Mouse (Mus musculus) hindbrain, postnatal 0 days (tissue): ENCODE measurements around the gene Gabarapl2. TPM values are rescaled to one million over a fixed set of nuclear protein-coding genes. Genes with fewer than 3 reads are reported as not detected.
"Not testable (repeated sequence)": the region's sequence is repeated elsewhere in the genome, so short reads cannot be mapped to it uniquely, and the experiment has no call there.

Experiments
- ATAC-seq: fragments of 200-750 bp; cut with Nextera tagmentation; 2 replicates; pipeline ENCODE4 v1.8.0; 2017; ENCODE audit warnings: mild to moderate bottlenecking, moderate TSS enrichment, moderate library complexity
- DNase-seq: peaks from one replicate; pipeline ENCODE4 v3.0.0-alpha.2; 2015; ENCODE audit warnings: low spot score
- H3K27ac ChIP-seq: fragments of 300-500 bp; sonication (generic); 2 replicates; pipeline ENCODE4 v1.5.1; 2014; ENCODE audit warnings: mild to moderate bottlenecking
- H3K27me3 ChIP-seq: fragments of 300-500 bp; sonication (generic); 2 replicates; pipeline ENCODE4 v1.6.1; 2014; ENCODE audit warnings: low read length, mixed read lengths; ENCODE audit not compliant: insufficient read depth
- H3K36me3 ChIP-seq: fragments of 300-500 bp; sonication (generic); 2 replicates; pipeline ENCODE4 v1.6.1; 2014; ENCODE audit warnings: low read length, mixed read lengths; ENCODE audit not compliant: insufficient read depth
- H3K4me1 ChIP-seq: fragments of 300-500 bp; sonication (generic); 2 replicates; pipeline ENCODE4 v1.6.1; 2014; ENCODE audit warnings: antibody characterized with exemption, low read length, mixed read lengths; ENCODE audit not compliant: insufficient read depth
- H3K4me2 ChIP-seq: fragments of 300-500 bp; sonication (generic); 2 replicates; pipeline ENCODE4 v1.6.1; 2014; ENCODE audit warnings: low read depth, mild to moderate bottlenecking, low read length, moderate library complexity, mixed read lengths
- H3K4me3 ChIP-seq: fragments of 300-500 bp; sonication (generic); 2 replicates; pipeline ENCODE4 v1.5.1; 2014; ENCODE audit warnings: low read length
- H3K9ac ChIP-seq: fragments of 300-500 bp; sonication (generic); replicated peaks from 2 replicates; pipeline ENCODE4 v1.6.1; 2014; ENCODE audit warnings: mild to moderate bottlenecking, low read length, moderate library complexity, mixed read lengths
- H3K9me3 ChIP-seq: fragments of 300-500 bp; sonication (generic); 2 replicates; pipeline ENCODE4 v1.6.1; 2016; ENCODE audit warnings: low read length, mixed read lengths
- CTCF ChIP-seq: IDR thresholded peaks from 2 replicates; pipeline ENCODE4 v1.5.1; 2016; ENCODE audit warnings: antibody characterized with exemption, control low read depth, low read depth
- WGBS: fragments of 180-500 bp; shearing (Covaris S2); extraction: QIAGEN DNeasy Blood & Tissue Kit; methylation state at CpG from one replicate; pipeline ENCODE4 v1.1.7; 2014; 5-methylcytosine and 5-hydroxymethylcytosine counted together
- polyA plus RNA-seq: library from polyadenylated mRNA; unstranded; fragments of >200 nt; fragmentation: Nextera tagmentation; extraction: Ambion mirVana; gene quantifications from 2 replicates; pipeline ENCODE4 v1.2.1, GENCODE M21; 2015
- total RNA-seq: library from RNA; depleted of rRNA; stranded (reverse); fragments of >200 nt; gene quantifications from 2 replicates; pipeline ENCODE4 v1.2.3, GENCODE M21; 2014

The Gabarapl2 gene
- total and polyA plus RNA-seq, 2 experiments from 2014 or later: 99.4 to 461 TPM

DNA sequence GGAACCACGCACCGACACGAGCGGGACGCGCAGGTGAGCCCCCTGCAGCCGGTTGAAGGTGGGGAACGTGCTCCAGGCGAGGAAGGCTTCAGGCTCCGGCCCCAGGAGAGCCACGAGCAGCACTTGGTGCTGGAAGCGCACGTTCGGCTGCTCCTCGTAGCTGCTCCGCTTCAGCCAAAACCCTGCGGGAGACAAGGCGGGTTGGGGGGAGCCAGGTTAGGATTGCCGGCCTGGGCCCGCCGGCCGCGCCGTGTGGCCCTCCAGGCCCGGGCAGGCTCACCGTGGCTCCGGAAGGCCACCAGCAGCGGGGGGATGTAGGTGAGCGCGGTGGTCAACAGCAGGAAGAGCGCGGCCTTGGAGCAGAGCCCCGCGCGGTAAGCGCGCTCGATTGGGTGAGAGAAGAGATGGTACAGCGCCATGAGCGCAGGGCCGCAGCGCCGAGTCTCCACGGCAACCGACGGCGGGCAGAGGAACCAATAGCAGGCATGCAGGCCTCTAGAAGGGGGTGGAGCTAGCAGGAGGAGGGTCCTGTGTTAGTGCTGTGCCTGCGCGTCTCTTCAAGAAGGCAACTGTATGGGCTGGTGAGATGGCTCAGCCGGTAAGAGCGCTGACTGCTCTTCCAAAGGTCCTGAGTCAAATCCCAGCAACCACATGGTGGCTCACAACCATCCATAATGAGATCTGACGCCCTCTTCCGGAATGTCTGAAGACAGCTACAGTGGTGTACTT lies 7.0 kb upstream of the Gabarapl2 start, which contains the start of gene Tmem231:
Gene Tmem231 (minus strand): TSS at position 534 of the 729 bp plus-strand sequence.
- TF ChIP-seq CTCF: peak; percentile 52
- peak within 1 kb of the TSS; percentile 95 for H3K4me2 ChIP-seq
- peaks cover 12% of the 10 kb centered on the region for H3K4me1 ChIP-seq
- H3K27ac ChIP-seq: peak within 1 kb of the TSS; percentile 82
- H3K36me3 ChIP-seq: 0 out of 2 replicates have a peak, but pooled peaks cover 5% of the 10 kb centered on the region
- peak; percentile 99 for ATAC-seq
- under 1% methylated on average over 52 of the region's 53 CpGs for WGBS
- H3K27me3 ChIP-seq: no peaks in the 10 kb centered on the region
- peak within 1 kb of the TSS; percentile 83 for H3K4me3 ChIP-seq
- H3K9ac ChIP-seq: peak within 1 kb of the TSS; percentile 78
- peak; percentile 95 for DNase-seq
- H3K9me3 ChIP-seq: no peaks in the 10 kb centered on the region

- 93% methylated on average over 2 of the region's 2 CpGs for WGBS
- Histone ChIP-seq H3K4me3 (no peak overlapping the region), H3K27ac (no peak overlapping the region), H3K36me3 (0 out of 2 replicates have a peak, but pooled peaks cover 5% of the 10 kb centered on the region), H3K4me2 (peak overlapping the region; percentile 95), H3K27me3 (no peaks in the 10 kb centered on the region), H3K9ac (no peak overlapping the region), H3K4me1 (peaks cover 12% of the 10 kb centered on the region), H3K9me3 (no peaks in the 10 kb centered on the region)
- DNase-seq (no peak), ATAC-seq (no peak)
- TF ChIP-seq CTCF: no peak
Observed at GRCm38 (mm10) chr8:111934201-111934600, 6.3 kb upstream of the Gabarapl2 start.

- DNase-seq (no peak), ATAC-seq (no peak)
- TF ChIP-seq CTCF: no peak
- WGBS: 75% methylated on average over 3 of the region's 3 CpGs
- Histone ChIP-seq H3K4me3 (no peak overlapping the region), H3K27ac (no peak overlapping the region), H3K27me3 (no peaks in the 10 kb centered on the region), H3K9ac (no peak overlapping the region), H3K9me3 (no peaks in the 10 kb centered on the region), H3K4me1 (peaks cover 27% of the 10 kb centered on the region), H3K36me3 (no peaks in the 10 kb centered on the region), H3K4me2 (no peak overlapping the region)
Observed at GRCm38 (mm10) chr8:111937184-111937583, 3.3 kb upstream of the Gabarapl2 start.

DNA sequence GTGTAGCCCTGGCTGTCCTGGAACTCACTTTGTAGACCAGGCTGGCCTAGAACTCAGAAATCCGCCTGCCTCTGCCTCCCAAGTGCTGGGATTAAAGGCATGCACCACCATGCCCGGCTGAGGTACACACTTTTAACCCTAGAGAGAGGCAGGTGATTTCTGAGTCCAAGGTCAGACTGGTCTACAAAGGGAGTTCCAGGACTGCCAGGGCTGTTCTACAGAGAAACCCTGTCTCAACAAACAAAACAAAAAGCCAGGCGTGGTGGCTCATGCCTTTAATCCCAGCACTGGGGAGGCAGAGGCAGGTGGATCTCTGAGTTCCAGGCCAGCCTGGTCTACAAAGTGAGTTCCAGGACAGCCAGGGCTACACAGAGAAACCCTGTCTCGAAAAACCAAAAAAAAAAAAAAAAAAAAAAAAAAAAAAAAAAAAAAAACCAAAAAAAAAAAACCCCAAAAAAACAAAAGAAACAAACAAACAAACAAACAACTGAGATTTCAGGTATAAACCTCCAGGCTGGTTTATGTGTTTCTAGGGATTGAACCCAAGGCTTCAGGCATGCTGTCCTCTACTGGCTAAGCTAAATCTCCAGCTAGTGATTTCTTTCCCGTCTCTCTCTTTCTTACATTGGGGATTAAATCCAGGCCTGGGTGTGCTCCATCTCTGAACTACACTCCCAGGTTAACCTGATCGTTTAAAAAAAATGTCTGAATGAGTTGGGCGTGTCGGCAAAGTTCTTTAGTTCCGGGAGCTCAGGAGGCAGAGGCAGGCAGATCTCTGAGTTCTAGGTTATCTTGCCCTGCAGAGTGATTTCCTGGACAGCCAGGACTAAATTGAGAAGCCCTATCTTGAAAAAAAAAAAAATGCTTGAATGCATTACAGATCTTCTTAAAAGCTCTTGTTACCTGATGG lies 2.2 kb upstream of the Gabarapl2 start:
- not testable (repeated sequence) for ATAC-seq, H3K9me3 ChIP-seq, H3K27ac ChIP-seq, H3K27me3 ChIP-seq, H3K4me3 ChIP-seq, H3K36me3 ChIP-seq, H3K4me2 ChIP-seq, DNase-seq, H3K9ac ChIP-seq
- WGBS: 92% methylated on average over 8 of the region's 9 CpGs
- peaks cover 16% of the 10 kb centered on the region; the same call in 1 of the 2 replicates for H3K4me1 ChIP-seq

GRCm38 (mm10) chr8:111939516-111940142 lies 874 bp upstream of the Gabarapl2 start:
- H3K9me3 ChIP-seq: no peaks in the 10 kb centered on the region
- no peaks in the 10 kb centered on the region for H3K27me3 ChIP-seq
- peak overlapping the region; percentile 81; the same call in 1 of the 2 replicates for H3K9ac ChIP-seq
- 8% methylated on average over 10 of the region's 10 CpGs for WGBS
- peak overlapping the region; percentile 70 for H3K4me3 ChIP-seq
- peak overlapping the region; percentile 81; the same call in 1 of the 2 replicates for H3K27ac ChIP-seq
- H3K4me2 ChIP-seq: peak overlapping the region; percentile 96
- H3K36me3 ChIP-seq: peaks cover 14% of the 10 kb centered on the region; the same call in 1 of the 2 replicates
- H3K4me1 ChIP-seq: peaks cover 16% of the 10 kb centered on the region; the same call in 1 of the 2 replicates
- ATAC-seq (peak; percentile 54; the same call in 1 of the 2 replicates), DNase-seq (peak; percentile 11)
- TF ChIP-seq CTCF: no peak

DNA sequence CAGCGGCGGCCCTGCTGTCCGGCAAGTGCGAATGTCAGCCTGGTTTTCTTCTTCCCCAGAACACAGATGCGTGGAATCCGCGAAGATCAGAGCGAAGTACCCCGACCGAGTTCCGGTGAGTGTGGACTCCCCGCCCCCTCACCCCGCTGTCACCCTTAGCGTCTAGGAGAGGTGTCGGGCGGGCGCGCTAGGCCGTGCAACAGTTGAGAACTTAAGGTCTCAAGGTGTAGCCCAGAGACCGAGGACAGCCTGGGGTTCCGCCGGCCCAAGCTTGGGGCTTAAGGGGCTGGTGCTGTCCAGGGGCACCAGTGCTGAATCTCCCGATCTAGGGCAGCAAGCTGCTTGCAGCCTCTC lies 575 bp downstream of the Gabarapl2 start:
- ATAC-seq: peak; percentile 36; the same call in 1 of the 2 replicates
- DNase-seq: peak; percentile 40
- Histone ChIP-seq H3K27me3 (no peaks in the 10 kb centered on the region), H3K4me2 (peak overlapping the region; percentile 96), H3K4me3 (peak overlapping the region; percentile 70), H3K9me3 (no peaks in the 10 kb centered on the region), H3K27ac (peak overlapping the region; percentile 81), H3K4me1 (peaks cover 16% of the 10 kb centered on the region; the same call in 1 of the 2 replicates), H3K9ac (peak overlapping the region; percentile 81), H3K36me3 (peaks cover 21% of the 10 kb centered on the region; the same call in 1 of the 2 replicates)
- TF ChIP-seq CTCF: no peak
- 1% methylated on average over 23 of the region's 23 CpGs for WGBS
